Mouse (Mus musculus) embryonic stem cell, embryonic (primary cell): ENCODE results near the gene Ltbp1.

Experiments
- CTCF ChIA-PET, 4 experiments: fragments of 300-600 bp in 2 of 4; fragments of 350-600 bp in 2 of 4; sonication (Branson Sonifier 250); formaldehyde crosslinking; loops; one replicate each; lab custom pipeline; 2022; ENCODE audit warnings: inconsistent platforms in 2 of 4; lab: Charles Lee
- POLR2A ChIA-PET, 4 experiments: fragments of 300-600 bp in 2 of 4; fragments of 350-600 bp in 2 of 4; sonication (Branson Sonifier 250); formaldehyde crosslinking; loops; one replicate each; lab custom pipeline; 2022; ENCODE audit warnings: antibody characterized with exemption in 4 of 4, inconsistent platforms in 1 of 4; lab: Charles Lee

Ltbp1 gene

DNA sequence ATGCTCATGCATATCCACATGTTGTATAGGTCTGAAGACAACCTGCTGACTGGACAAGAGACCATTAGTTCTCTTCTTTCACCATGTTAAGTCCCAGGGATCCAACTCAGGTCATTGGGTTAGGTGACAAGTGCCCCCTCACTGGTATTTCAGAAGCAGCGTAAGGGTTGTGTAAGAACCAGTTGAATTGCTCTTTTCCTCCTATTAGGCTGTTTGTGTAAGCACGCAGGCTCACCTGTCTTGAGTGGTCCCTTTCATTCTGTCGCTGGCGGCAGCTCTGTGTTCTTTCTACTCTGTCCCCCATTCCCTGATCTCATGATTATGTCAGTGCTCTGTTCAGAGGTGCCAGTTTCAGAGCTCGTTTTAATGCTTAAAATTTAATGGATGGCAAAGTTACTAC, 317.9 kb downstream of the Ltbp1 start:
- ChIA-PET POLR2A (no interaction called here), CTCF (interaction anchor here in 1 of 4 experiments (0.6 kb wide), 1 partner anchor 449 kb away, joined by 4 read pairs; no protein-coding TSS in a partner anchor)

DNA sequence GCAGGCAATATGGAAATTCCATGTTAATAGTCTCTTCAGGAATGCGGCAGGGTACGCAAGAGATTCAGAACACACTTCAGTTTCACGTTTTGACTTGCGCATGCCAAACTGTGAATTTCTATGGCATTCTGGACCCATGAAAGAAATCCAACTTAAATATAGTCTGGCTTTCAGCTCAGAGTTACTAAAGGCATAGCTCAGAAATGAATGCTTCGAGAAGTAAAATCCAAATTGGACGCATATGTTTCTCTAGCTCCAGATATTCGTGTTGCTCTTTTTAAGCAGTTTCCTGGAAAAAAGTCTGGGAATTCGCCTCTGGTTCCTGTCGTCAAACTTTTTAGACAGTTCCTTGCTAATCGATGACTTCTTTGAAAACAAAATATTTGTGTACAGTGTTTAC, 318.4 kb downstream of the Ltbp1 start:
- CTCF ChIA-PET, result interaction anchor here in 1 of 4 experiments (0.6 kb wide), 1 partner anchor 449 kb away, joined by 4 read pairs; no protein-coding TSS in a partner anchor

DNA sequence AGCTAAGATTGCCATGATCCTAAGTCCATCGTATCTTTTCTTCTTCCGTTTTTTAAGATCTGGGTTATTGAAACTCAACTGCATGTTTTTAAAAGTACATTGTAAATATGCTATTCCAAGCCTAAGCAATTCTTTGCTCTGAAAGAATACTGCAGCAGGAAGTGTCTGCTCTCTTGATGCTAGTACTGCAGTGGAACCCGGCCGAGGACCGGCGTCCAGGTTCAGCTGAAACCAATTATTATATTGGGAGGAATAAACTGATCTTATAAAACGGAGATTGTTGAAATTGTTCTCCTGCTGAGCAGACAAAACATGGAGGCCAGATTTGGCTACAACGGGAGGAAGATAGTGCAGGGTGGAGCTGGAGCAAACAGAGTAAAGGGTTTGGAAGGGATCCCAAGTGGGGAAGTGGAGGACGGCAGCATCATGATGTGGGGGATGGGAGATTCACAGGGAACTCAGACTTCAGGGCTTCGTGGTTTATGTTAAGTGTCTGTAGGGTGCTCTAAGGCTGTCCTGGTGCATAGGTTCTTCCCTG, 322.8 kb downstream of the Ltbp1 start:
- ChIA-PET POLR2A (interaction anchor here in 1 of 4 experiments (0.9 kb wide), 1 partner anchor 11 kb away, joined by 3 read pairs; no protein-coding TSS in a partner anchor), CTCF (interaction anchor here in 1 of 4 experiments (0.8 kb wide), 1 partner anchor 62 kb away, joined by 3 read pairs; no protein-coding TSS in a partner anchor)

More for the DNA sequence above, 318.4 kb downstream of the Ltbp1 start:
- POLR2A ChIA-PET, result no interaction called here

DNA sequence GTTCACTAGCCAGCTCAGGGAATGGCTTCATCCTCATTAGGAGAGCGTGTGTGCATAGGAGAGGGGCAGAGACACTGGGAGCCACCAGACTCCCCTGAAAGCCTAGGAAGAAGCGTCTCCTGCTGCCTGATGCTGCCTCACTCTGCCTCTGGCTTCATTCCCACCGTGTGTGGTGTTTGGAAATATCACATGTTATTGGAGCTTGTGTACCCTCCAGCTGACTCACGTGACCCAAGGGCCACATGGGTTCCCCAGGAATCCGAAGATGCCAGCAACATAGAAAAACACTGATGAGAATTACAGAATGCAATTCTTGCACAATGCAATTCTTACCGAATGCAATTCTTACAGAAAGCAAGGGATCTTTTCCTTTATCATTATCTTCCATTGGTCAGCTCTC, 325.0 kb downstream of the Ltbp1 start:
- ChIA-PET POLR2A (interaction anchor here in 1 of 4 experiments (0.7 kb wide), 1 partner anchor 38 kb away, joined by 3 read pairs; no protein-coding TSS in a partner anchor), CTCF (no interaction called here)

DNA sequence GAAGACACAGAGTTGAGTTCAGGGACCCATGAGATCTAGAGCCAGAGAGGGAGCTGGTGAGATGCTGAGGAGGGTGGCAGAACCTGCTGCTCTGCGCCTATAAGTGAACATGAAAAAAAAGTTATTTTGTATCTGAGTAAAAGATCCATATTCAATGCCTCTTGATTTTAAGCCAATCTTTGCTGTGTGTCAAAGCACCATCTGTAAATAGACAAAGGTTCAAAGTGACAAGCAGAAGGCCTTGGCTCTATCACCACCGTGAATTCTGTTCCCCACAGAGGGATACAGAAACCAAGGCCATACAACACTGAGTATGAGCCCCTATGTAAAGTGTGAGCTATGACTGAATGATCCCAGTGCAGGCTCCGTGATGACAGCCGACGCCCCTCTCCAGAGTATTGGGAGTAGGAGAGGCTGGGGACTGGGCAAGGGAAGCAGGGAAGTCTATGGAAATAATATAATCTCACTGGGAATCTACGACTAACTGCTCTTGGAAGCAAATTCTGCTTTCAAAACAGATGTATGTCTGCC, 326.1 kb downstream of the Ltbp1 start:
- POLR2A ChIA-PET, result no interaction called here
- CTCF ChIA-PET, result no interaction called here

DNA sequence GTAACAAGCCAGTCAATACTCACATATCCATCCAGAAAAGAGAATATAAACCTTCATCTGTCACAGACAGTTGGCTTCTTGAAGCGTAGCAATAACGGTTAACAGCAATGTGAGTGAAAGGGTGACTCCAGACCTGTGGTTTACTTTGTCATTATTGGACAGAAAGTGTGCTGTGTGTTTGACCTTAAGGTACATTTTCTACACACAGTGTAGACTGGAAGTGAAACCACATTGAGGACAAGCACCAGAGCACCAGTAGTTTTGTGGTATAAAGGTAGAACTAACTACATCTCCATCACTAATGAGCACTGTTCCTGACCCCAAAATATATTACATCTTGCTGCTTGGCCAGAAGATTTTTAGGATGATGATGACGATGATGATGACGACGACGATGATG, 326.9 kb downstream of the Ltbp1 start:
- POLR2A ChIA-PET, result no interaction called here

DNA sequence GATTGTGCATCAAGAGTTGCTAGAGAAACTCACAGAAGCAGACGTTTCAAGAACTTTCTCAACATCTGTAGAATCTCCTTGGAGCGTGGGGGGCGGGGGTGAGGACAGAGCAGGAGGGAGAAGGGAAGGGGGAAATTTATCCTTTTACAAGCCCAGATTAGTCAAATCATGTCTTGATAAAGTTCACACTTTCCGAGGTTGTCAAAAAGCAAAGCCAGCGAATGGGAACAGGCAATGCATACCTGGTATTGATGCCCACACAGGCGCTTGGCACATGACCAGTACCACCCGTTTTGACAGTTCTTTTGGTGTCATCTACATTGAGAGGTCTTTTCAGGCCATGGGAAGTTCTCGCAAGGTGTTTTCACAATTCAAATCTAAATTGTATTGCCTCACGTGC, 327.6 kb downstream of the Ltbp1 start:
- ChIA-PET POLR2A (no interaction called here), CTCF (no interaction called here)

More for the DNA sequence above, 326.9 kb downstream of the Ltbp1 start:
- CTCF ChIA-PET, result no interaction called here

DNA sequence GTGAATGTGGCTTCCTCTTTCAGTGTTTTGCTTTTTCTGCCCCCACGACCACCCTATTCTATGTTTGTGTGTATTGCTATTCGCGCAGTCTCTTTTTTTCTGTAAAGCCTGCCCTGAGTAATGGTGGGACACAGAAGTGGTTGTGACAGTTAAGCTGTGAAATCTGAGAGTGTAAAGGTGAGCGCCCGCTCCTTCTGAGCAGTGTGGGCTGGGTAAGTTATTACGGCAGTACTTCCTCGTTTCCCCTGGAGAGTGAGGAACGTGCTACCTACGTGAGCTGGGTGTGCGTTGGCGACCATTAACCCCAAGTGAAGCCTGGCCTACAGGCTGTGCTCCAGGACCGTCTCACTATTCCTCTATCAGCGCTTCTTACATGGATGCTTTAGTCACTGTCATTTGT, 328.4 kb downstream of the Ltbp1 start:
- ChIA-PET POLR2A (no interaction called here), CTCF (no interaction called here)

DNA sequence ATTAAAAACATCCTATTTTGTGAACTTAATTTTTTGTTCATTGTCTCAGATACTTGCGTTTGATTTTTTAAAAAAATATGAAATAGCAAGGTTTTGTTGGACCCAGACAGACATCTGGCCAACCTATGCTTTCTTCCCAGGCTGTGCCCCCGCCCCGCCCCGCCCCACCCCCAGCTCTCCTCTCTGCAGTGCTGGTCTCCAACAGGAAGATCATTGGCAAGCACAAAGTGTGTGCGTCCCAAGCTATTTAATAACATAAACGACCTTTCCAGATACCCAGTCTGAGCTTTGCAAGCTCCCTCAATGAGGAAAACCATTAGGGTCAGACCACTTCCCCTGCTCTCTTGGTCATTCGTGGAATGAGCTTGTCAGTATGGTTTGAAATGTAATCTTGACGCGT, 330.3 kb downstream of the Ltbp1 start:
- CTCF ChIA-PET, result no interaction called here
- POLR2A ChIA-PET, result no interaction called here

DNA sequence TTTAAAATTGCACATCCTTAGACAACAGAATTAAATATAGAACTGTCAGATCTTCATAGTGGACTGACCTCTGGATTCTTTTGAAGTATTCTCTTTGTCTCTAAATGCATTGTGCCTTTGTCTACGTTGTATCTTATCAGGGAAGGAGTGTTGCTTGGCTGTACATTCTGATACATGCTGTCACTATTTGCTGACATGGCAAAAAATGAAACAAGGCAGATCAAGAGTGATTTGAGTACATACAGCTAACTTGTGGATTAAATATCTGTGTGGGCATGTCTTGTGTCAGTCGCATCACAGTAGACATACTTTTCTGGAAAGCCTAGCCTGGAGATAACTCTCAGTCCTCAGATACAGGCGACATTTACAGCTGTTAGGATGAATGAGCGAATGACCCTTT, 335.9 kb downstream of the Ltbp1 start:
- ChIA-PET POLR2A (no interaction called here), CTCF (no interaction called here)

DNA sequence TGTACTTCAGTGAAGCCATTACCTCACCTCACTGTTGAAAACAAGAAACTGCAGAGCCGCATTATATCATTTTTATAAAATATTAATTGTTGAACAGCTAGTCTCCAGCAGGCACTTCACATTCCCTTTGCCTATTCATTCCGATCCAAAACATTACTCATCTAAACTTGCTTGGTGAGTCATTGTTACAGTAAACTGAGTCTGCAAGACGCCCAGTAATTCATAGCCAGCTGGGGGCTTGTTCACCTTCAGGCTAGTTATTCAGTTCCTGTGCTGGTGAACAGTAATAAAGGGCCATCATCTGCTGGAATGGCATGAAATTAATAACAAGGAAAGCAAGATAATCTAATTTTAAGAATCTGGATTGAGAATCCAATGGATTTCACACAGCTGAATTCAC, 339.7 kb downstream of the Ltbp1 start:
- ChIA-PET POLR2A (no interaction called here), CTCF (interaction anchor here in 1 of 4 experiments (0.5 kb wide), 1 partner anchor 205 kb away, joined by 3 read pairs; no protein-coding TSS in a partner anchor)

DNA sequence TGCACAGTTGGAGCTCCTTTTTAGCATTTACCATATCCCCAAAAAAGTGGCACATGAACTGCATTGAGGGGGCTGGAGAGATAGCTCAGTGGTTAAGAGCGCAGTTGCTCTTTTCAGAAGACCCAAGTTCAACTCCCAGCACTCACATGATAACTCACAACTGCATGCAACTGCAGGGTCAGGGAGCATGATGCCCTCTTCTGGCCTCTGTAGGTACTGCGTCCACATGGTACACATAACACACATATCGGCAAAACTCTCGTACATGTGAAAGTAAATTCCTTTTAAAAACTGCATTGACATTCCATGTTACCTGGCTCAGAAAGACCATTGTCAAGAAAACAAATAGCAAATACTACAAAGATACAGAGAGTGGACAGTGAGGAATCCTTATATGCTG, 342.0 kb downstream of the Ltbp1 start:
- CTCF ChIA-PET, result interaction anchor here in 3 of 4 experiments (0.7 to 1.2 kb wide), 5 partner anchors 23 to 573 kb away, joined by 3 to 4 read pairs (median 3); no protein-coding TSS in a partner anchor
- POLR2A ChIA-PET, result no interaction called here

DNA sequence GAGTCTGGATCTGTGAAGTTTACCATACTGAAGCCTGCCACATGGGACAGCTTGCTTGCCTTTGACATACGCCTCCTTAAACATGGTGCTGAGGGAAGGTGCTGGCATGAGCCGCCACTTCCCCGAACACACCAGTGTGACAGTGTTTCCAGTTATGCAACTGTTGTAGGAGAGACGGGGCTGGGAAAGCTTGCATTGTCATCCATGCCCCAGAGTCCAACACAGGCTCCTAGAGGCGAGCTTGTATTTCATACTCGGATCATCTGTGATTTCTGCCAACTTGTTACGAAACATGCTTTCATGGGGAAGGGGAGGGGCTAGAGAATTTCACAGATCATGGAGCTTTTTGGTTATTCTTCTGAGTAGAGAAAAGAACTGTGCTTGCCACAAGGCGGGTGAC, 343.7 kb downstream of the Ltbp1 start:
- CTCF ChIA-PET, result no interaction called here
- POLR2A ChIA-PET, result interaction anchor here in 1 of 4 experiments (0.7 kb wide), 1 partner anchor 21 kb away, joined by 7 read pairs; no protein-coding TSS in a partner anchor

DNA sequence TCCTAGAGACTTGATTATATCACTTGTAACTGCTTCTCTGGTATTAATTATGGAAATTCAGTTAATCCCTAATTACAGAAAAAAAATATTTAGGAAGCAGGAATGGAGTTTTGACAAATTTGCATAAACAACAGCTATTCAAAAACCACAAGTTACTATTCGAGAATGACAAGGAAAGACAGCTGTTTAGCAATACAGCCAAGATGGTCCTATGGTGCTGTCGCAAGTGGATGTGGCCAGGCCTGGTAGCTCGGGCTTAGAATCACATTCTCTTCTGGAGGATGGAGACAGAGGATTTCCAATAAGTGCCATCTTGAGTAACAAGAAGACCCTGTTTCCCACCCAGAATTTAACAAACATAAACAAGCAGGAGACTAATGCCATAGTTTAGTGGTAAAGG, 344.2 kb downstream of the Ltbp1 start:
- POLR2A ChIA-PET, result no interaction called here
- CTCF ChIA-PET, result interaction anchor here in 1 of 4 experiments (1.3 kb wide), 1 partner anchor 73 kb away, joined by 3 read pairs; no protein-coding TSS in a partner anchor

DNA sequence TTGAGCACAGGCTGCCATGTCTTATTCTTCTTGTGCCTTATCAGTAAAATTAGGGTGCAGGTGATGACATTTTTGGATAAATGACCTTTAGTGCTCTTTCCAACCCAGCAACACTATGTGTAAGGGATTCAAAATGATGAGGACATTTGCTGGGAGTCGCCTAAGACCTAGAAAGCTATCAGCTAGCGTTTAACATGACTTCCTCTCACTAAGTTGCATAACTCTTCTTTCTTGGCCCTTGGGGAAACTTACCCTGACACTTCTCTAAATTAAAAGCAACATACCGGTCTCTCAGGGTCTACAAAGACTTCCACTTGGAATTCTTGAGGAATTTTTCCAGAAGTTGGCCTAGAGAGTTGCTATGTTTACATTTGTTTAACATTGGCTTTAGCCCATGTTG, 348.0 kb downstream of the Ltbp1 start:
- ChIA-PET CTCF (no interaction called here), POLR2A (no interaction called here)

DNA sequence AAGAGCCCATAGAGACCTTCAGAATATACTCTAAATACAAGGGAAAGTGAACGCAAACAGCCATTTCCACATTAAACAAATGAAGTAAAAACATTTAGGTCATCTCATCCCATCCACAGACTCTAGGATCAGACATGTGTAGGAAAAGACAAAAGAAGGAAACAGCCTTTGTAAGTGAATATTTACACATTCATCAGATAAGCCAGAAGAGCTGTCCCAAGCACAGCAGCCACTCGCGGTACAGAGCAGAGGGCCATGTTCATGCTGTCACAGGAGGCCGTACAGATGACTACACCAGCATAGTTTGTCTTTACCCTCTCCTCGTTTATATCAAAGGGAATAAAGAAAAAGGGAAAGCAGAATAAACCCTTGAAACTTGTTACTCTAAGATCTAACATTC, 350.1 kb downstream of the Ltbp1 start:
- ChIA-PET POLR2A (no interaction called here), CTCF (no interaction called here)

DNA sequence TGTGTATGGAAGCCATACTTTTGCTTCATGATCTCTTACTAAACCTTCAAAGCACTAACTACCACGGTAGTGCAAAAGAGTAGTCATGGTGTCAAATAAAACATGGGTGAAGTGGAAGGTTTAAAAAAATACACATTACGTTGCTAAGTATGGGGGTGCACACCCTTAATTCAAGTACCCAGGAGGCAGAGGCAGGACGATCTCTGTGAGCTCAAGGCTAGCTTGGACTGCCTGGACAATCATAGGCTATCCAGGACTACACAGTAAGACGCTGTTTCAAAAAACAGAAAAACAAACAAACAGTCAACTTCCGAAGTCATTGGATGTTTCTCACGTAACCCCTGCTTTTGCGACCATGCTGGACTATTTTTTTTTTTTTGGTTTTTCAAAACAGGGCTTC, 354.7 kb downstream of the Ltbp1 start:
- ChIA-PET POLR2A (no interaction called here), CTCF (interaction anchor here in 2 of 4 experiments (1.1 to 2.1 kb wide), 2 partner anchors 10 kb away, joined by 5 read pairs; no protein-coding TSS in a partner anchor)

DNA sequence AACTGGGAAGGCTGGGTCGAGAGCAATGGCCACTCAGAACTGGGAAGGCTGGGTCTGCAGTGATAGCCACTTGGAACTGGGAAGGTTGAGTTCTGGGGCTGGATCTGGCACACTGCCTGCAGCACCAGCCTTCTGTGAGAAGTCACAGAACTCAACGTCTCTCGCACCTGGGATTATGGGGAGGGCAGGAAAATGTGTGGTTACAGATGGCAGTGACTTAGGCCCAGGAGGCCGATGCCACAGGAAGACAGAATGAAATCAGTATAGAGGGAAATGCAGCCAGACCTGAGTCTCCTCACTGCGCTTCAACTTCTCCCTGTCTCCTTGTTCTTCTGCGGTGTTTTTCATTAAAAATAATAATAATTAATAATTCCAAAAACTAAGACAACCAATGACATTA, 361.0 kb downstream of the Ltbp1 start:
- ChIA-PET POLR2A (no interaction called here), CTCF (no interaction called here)

DNA sequence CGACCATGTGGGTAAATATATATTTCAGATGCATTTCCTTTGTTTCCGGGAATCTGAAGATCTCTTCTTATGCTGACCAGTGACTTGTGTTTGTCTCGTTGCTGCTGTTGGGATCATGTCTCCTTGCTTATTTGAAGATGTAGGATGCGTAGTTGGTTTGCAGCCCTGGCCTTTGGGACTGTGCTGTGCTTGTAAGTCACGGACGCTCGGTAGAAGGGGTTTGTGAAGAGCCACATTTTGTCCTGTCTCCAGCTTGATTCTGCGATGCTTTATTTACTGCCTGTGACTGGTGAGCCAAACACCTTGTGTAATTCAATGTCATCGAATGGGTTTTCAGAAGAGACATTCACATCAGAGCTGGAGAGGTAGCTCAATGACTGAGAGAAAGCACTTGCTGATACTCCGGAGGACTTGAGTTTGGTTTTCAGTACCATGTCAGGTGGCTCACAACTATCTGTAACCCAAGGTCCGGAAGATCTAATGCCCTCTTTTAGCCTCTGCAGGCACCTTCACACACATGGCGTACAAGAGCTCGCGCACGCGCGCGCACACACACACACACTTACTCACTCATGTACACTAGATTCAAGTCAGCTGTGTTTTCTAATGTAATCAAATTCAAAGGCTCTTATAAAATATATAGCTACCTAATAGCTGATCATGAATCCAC, 362.3 kb downstream of the Ltbp1 start:
- ChIA-PET POLR2A (no interaction called here), CTCF (no interaction called here)

DNA sequence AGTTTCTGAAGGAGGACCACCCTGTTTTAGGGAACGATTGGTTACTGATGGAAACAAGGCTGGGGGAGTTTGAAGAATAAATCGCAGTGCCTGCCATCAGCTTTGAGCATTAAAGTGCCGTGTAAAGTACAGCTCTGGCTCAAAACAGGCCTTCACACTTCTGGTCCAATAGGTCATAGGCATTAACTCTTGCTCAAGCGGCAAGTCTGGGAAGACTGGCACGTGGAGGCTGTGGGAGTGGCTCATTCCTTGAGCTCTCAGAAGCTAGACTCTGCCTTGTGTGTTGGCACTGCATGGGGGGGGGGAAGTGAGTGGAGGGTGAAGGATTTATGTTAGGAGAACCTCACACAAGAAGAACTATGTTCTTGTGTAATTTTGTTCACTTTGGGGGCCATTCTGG, 363.2 kb downstream of the Ltbp1 start:
- POLR2A ChIA-PET, result interaction anchor here in 2 of 4 experiments (0.6 kb wide), 2 partner anchors 38 to 79 kb away, joined by 3 read pairs; no protein-coding TSS in a partner anchor

More for the DNA sequence above, 363.2 kb downstream of the Ltbp1 start:
- CTCF ChIA-PET, result no interaction called here
